Mouse (Mus musculus): ENCODE results near the gene Mcat.

DNA sequence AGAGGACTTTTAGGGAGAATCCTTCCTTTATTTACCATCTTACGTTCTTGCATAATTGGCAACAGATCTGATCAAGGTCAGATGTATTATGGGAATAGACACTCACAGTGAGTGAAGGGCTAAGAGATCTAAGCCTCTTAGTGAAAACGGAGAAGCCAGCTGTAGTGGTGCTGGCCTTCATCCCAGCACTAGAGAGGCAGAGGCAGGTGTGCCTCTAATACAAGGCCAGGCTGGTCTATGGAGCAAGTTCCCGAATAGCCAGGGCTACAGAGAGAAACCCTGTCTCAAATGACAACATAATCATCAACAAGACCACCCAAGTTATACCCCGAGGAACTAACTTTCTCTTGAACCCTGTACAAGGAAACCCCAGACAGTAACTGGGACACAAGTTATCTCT lies 19.3 kb upstream of the Mcat start:
- TF ChIP-seq CTCF (IDR thresholded peaks at IDR 0.05; ENCODE audit: control insufficient read depth, insufficient read depth, low read length) (no peak), POLR2A (IDR thresholded peaks at IDR 0.05; ENCODE audit: borderline replicate concordance, control insufficient read depth, low read depth, low read length) (no peak)

All from bone marrow, adult 2 months (tissue).